Mouse (Mus musculus) small intestine, adult 2 months (tissue): ENCODE results near the gene Olfr450. TPM values are rescaled to one million over a fixed set of nuclear protein-coding genes. Genes with fewer than 3 reads are reported as not detected.

Experiments
- H3K27ac ChIP-seq: fragments of 200-500 bp; 2 replicates; pipeline ENCODE4 v1.5.1; 2012; ENCODE audit warnings: low read depth, low read length, control low read depth, inconsistent platforms; ENCODE audit not compliant: insufficient read depth
- H3K27me3 ChIP-seq: fragments of 200-500 bp; 2 replicates; pipeline ENCODE4 v1.6.1; 2012; ENCODE audit warnings: mild to moderate bottlenecking, moderate library complexity, low read length, inconsistent platforms; ENCODE audit not compliant: control insufficient read depth, insufficient read depth
- H3K36me3 ChIP-seq: fragments of 200-500 bp; 2 replicates; pipeline ENCODE4 v1.6.1; 2012; ENCODE audit warnings: mild to moderate bottlenecking, low read length, control low read depth, inconsistent platforms; ENCODE audit not compliant: control insufficient read depth, insufficient read depth
- H3K4me1 ChIP-seq: fragments of 200-500 bp; 2 replicates; pipeline ENCODE4 v1.6.1; 2012; ENCODE audit warnings: low read length, inconsistent platforms, mixed read lengths; ENCODE audit not compliant: control insufficient read depth, insufficient read depth, insufficient read length
- H3K4me3 ChIP-seq: fragments of 200-500 bp; 2 replicates; pipeline ENCODE4 v1.5.1; 2012; ENCODE audit warnings: low read depth, mild to moderate bottlenecking, control low read depth, inconsistent platforms, low read length, moderate library complexity
- CTCF ChIP-seq: fragments of 200-500 bp; IDR thresholded peaks from 2 replicates; pipeline ENCODE4 v1.5.1; 2012; ENCODE audit warnings: low read depth, mild to moderate bottlenecking, control low read depth, inconsistent platforms, low read length, moderate library complexity, mixed read lengths; ENCODE audit not compliant: insufficient replicate concordance, insufficient read length; ENCODE audit errors: extremely low read depth
- POLR2A ChIP-seq: fragments of 200-500 bp; IDR thresholded peaks from 2 replicates; pipeline ENCODE4 v1.6.1; 2012; ENCODE audit warnings: low read depth, mild to moderate bottlenecking, control low read depth, inconsistent platforms, low read length, moderate library complexity
- WGBS: fragments of 180-500 bp; shearing (Covaris S2); methylation state at CpG from one replicate; pipeline ENCODE4 v1.1.7; 2018; 5-methylcytosine and 5-hydroxymethylcytosine counted together
- polyA plus RNA-seq: library from polyadenylated mRNA; depleted of rRNA; stranded (reverse); fragments of >200 nt; gene quantifications from 2 replicates; pipeline ENCODE4 v1.2.3, GENCODE M21; 2012; rRNA removed

Olfr450 gene
- polyA plus RNA-seq, 1 experiment = not detected

DNA sequence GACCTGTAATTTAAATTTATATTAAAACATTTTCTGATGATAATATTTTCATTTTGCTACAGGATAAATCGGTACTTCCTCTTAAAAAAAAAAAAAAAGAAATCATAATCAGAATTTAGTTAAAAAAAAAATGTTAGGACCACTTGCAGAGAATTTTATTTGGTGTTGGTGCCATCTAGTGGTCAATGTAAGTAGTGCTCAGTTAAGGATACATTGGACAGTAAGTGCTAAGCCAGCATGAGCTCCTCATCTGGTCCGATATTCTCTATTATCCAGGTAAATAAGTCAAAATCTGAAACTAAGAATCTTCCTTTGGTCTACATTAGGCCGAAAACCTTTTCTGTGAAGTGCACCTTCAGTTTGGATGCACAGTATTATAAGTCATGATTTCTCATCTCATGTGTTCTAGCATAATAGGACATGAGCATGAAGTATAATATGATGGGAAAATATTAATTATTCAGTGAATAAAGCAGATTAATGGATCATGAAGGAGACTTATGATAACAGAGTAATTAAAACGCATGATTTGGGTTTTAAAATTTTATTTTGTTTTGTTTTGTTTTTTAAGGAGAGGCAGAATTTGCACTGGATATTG is 48.6 kb downstream of the Olfr450 start:
- H3K27me3 ChIP-seq = no peaks in the 10 kb centered on the region
- no peak overlapping the region for H3K27ac ChIP-seq
- H3K36me3 ChIP-seq = no peaks in the 10 kb centered on the region
- no peak for TF ChIP-seq POLR2A
- no peak for TF ChIP-seq CTCF
- WGBS = 5% methylated on average over 4 of the region's 4 CpGs
- H3K4me3 ChIP-seq = no peak overlapping the region
- H3K4me1 ChIP-seq = no peaks in the 10 kb centered on the region

Other genes with a start within 250 kb of the Olfr450 start
- gene Tcaf3, start 214.2 kb upstream of the Olfr450 start, polyA plus RNA-seq = not detected in 2 replicates
- gene Tcaf2, start 166.7 kb upstream of the Olfr450 start, polyA plus RNA-seq = 3.4 and 4.4 TPM in 2 replicates
- gene Tcaf1, start 101.9 kb upstream of the Olfr450 start, polyA plus RNA-seq = 2.2 and 2.9 TPM in 2 replicates
- not detected in 2 replicates for gene Olfr453, start 72.6 kb upstream of the Olfr450 start, polyA plus RNA-seq
- not detected in 2 replicates for gene Olfr38, start 55.5 kb upstream of the Olfr450 start, polyA plus RNA-seq
- not detected in 2 replicates for gene Olfr452, start 26.8 kb upstream of the Olfr450 start, polyA plus RNA-seq
- not detected in 2 replicates for gene Olfr449, start 22.4 kb downstream of the Olfr450 start, polyA plus RNA-seq
- gene Olfr448, start 78.5 kb downstream of the Olfr450 start, polyA plus RNA-seq = not detected in 2 replicates
- not detected in 2 replicates for gene Olfr447, start 96.9 kb downstream of the Olfr450 start, polyA plus RNA-seq
- not detected in 2 replicates for gene Olfr446, start 109.4 kb downstream of the Olfr450 start, polyA plus RNA-seq
- gene Olfr444, start 137.1 kb downstream of the Olfr450 start, polyA plus RNA-seq = not detected in 2 replicates